Mouse (Mus musculus) myocyte (in vitro differentiated cells): ENCODE measurements around the gene C87436.

ENCODE experiments used
- CEBPB ChIP-seq: IDR thresholded peaks from 2 replicates; pipeline ENCODE4 v1.6.1; 2011; ENCODE audit warnings: mild to moderate bottlenecking, moderate library complexity; ENCODE audit not compliant: poor library complexity, insufficient read depth, severe bottlenecking
- E2F4 ChIP-seq: IDR thresholded peaks from one replicate; pipeline ENCODE4 v1.6.1; 2011; ENCODE audit warnings: mild to moderate bottlenecking, control low read depth, moderate library complexity; ENCODE audit not compliant: insufficient read depth
- MYOG ChIP-seq, 3 experiments: IDR thresholded peaks; one replicate each; pipeline ENCODE4 v1.6.1; 2011; ENCODE audit warnings: control low read depth in 2 of 3, low read depth in 2 of 3, mild to moderate bottlenecking in 2 of 3; ENCODE audit not compliant: insufficient read length in 2 of 3, control insufficient read depth in 1 of 3, insufficient read depth in 1 of 3
- POLR2A ChIP-seq: IDR thresholded peaks from one replicate; pipeline ENCODE4 v1.6.1; 2011; ENCODE audit warnings: low read depth, mild to moderate bottlenecking, control low read depth, moderate library complexity; ENCODE audit not compliant: insufficient read length
- POLR2AphosphoS2 ChIP-seq: IDR thresholded peaks from one replicate; pipeline ENCODE4 v1.6.1; 2011; ENCODE audit warnings: low read depth, control low read depth; ENCODE audit not compliant: insufficient read length
- SRF ChIP-seq: IDR thresholded peaks from one replicate; pipeline ENCODE4 v1.6.1; 2011; ENCODE audit warnings: low read depth; ENCODE audit not compliant: control insufficient read depth, insufficient read length
- USF1 ChIP-seq: IDR thresholded peaks from one replicate; pipeline ENCODE4 v1.6.1; 2011; ENCODE audit warnings: low read depth, mild to moderate bottlenecking, control low read depth, moderate library complexity

- TF ChIP-seq POLR2A: no peak
- no peak for TF ChIP-seq USF1
- no peak for TF ChIP-seq SRF
- TF ChIP-seq CEBPB: no peak
- no peak for TF ChIP-seq MYOG (IDR thresholded peaks at IDR 0.05; ENCODE audit: control insufficient read depth in 1 of 3, insufficient read depth in 1 of 3, insufficient read length in 2 of 3, low read depth in 2 of 3)
- no peak for TF ChIP-seq E2F4
- no peak for TF ChIP-seq POLR2AphosphoS2
These were observed 43.7 kb downstream of the C87436 start for GRCm38 (mm10) chr6:86481871-86482270.
